8 mouse cellular contexts compared by ENCODE assay signal in the genomic region with DNA sequence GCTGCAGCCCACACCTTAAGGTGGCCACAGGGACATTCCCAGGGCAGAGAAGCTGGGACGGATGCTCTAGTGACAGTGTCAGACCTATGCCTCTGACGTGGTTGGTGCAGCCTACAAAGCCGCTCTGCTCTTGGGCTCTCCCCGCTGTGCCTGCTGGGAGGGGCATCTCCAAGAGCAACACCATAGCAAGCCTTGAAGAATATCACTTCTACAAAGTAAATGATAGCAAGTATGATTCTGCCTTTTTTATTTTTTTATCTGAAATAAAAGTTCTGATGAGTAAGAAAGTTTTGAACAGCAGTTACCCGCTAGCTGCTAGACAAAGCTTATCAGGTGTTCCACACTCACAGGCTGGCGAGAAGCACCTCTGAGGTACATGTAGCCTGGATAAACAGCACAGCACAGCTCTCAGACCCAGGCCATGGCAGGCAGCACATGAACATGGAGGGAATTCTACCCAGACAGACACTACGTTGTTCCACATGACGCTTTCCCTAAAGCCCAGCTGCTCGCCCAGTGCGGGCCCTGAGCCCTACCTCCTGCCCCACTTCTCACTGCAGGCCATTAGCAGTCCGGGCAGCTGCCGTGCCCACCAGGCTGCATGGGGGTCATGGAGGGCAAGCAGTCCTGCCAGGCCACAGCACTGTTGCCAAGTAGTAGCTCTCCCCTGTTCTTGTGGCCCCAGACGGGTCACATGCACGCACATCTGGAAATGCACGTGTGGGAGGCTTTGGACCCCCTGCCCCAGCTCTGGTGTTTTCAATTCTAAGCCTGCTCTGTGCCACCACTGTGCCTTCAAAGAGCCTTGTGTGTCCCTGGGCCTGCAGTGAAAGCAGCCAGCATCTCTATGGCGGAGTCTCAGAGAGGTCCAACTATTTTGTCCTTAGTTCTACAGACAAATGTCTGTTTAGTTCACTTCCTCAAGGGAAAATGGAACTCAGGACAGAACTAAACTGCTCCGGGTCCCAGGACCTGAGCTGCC. TPM values are rescaled to one million over a fixed set of nuclear protein-coding genes. Genes with fewer than 3 reads are reported as not detected.
A peak's percentile ranks its signal among the peaks of the same experiment; 100 is the strongest.
DNase-seq lines count a peak whose midpoint lies in the region; ATAC-seq lines count a peak whose summit lies in the region.

No protein-coding gene starts in this region.

- peak overlapping the region; percentile 77 for H3K27ac ChIP-seq in heart, embryonic 11.5 days (ENCODE audit: low read depth, low read length)
- H3K27ac ChIP-seq in forebrain, embryonic 13.5 days: 0 out of 2 replicates have a peak overlapping the region, but pooled peaks have one; percentile 35
- H3K27ac ChIP-seq in midbrain, embryonic 16.5 days (ENCODE audit: low read length): peak overlapping the region; percentile 59

- 71% methylated on average over 17 of the region's 17 CpGs for WGBS in heart, embryonic 11.5 days (ENCODE audit: insufficient replicate concordance)
- WGBS in forebrain, embryonic 13.5 days: 80% methylated on average over 17 of the region's 17 CpGs
- WGBS in midbrain, embryonic 16.5 days: 75% methylated on average over 17 of the region's 17 CpGs

- H3K4me2 ChIP-seq in heart, embryonic 11.5 days: peak overlapping the region; percentile 31
- H3K4me2 ChIP-seq in forebrain, embryonic 13.5 days: no peak overlapping the region
- no peak overlapping the region for H3K4me2 ChIP-seq in midbrain, embryonic 16.5 days (ENCODE audit: low read length)

- peak overlapping the region; percentile 16; the same call in 1 of the 2 replicates for H3K9ac ChIP-seq in heart, embryonic 11.5 days (ENCODE audit: low read depth, low read length)
- no peak overlapping the region for H3K9ac ChIP-seq in forebrain, embryonic 13.5 days
- no peak overlapping the region for H3K9ac ChIP-seq in midbrain, embryonic 16.5 days (ENCODE audit: low read depth, low read length)

- ATAC-seq in heart, embryonic 11.5 days (replicated peaks; ENCODE audit: insufficient number of reproducible peaks, low FRiP score, low TSS enrichment): peak; percentile 50; the same call in 1 of the 2 replicates
- ATAC-seq in forebrain, embryonic 13.5 days: no peak
- ATAC-seq in midbrain, embryonic 16.5 days: 0 out of 2 replicates have a peak, but pooled peaks have one; percentile 27

- H3K36me3 ChIP-seq in heart, embryonic 11.5 days (ENCODE audit: control insufficient read depth, insufficient read depth, low read length): no peaks in the 10 kb centered on the region
- no peaks in the 10 kb centered on the region for H3K36me3 ChIP-seq in forebrain, embryonic 13.5 days (ENCODE audit: poor library complexity, severe bottlenecking)
- no peaks in the 10 kb centered on the region for H3K36me3 ChIP-seq in midbrain, embryonic 16.5 days (ENCODE audit: control insufficient read depth, insufficient read depth, low read length)

- DNase-seq in heart, postnatal 4 days: no peak
- DNase-seq in MEL-GATA-1-ER (ENCODE audit: extremely low read depth, low read depth) (peak; percentile 72), MN1 (ENCODE audit: low spot score) (no peak)
- DNase-seq in layer of hippocampus, postnatal 36 days: peak; percentile 55 to 73
- DNase-seq in embryo, embryonic 9.5 days (ENCODE audit: extremely low spot score): no peak

- H3K4me3 ChIP-seq in heart, embryonic 11.5 days (ENCODE audit: low read depth, low read length): no peak overlapping the region
- H3K4me3 ChIP-seq in forebrain, embryonic 13.5 days: no peak overlapping the region
- H3K4me3 ChIP-seq in midbrain, embryonic 16.5 days (ENCODE audit: low read depth, low read length): no peak overlapping the region

- no peaks in the 10 kb centered on the region for H3K27me3 ChIP-seq in heart, embryonic 11.5 days (ENCODE audit: control insufficient read depth, insufficient read depth, low read length)
- H3K27me3 ChIP-seq in forebrain, embryonic 13.5 days: no peaks in the 10 kb centered on the region
- no peaks in the 10 kb centered on the region for H3K27me3 ChIP-seq in midbrain, embryonic 16.5 days (ENCODE audit: control insufficient read depth, insufficient read depth, low read depth, low read length)

- no peaks in the 10 kb centered on the region for H3K9me3 ChIP-seq in heart, embryonic 11.5 days (replicated peaks; ENCODE audit: control insufficient read depth, low read length)
- H3K9me3 ChIP-seq in forebrain, embryonic 13.5 days (replicated peaks): no peaks in the 10 kb centered on the region
- H3K9me3 ChIP-seq in midbrain, embryonic 16.5 days (replicated peaks; ENCODE audit: control insufficient read depth, low read length, poor library complexity, severe bottlenecking): no peaks in the 10 kb centered on the region

- peaks cover 60% of the 10 kb centered on the region for H3K4me1 ChIP-seq in heart, embryonic 11.5 days (ENCODE audit: control insufficient read depth, insufficient read depth, low read length)
- H3K4me1 ChIP-seq in forebrain, embryonic 13.5 days: peaks cover 23% of the 10 kb centered on the region
- H3K4me1 ChIP-seq in midbrain, embryonic 16.5 days (ENCODE audit: control insufficient read depth, insufficient read depth, low read length): peaks cover 4% of the 10 kb centered on the region; the same call in 1 of the 2 replicates

RNA-seq across cellular contexts. Expression of gene Gpr146, which starts 11.5 kb away (rescaled TPM):
- polyA plus RNA-seq in heart, embryonic 11.5 days (2014; fragmentation: Nextera tagmentation; extraction: Ambion mirVana): 7.2 and 7.5 TPM in 2 replicates
- total RNA-seq in heart, postnatal 4 days (2021): 10 to 100 TPM; 23.3 to 28.2 TPM
- 0.93 and 0.97 TPM in 2 replicates for polyA plus RNA-seq in forebrain, embryonic 13.5 days (2015; fragmentation: Nextera tagmentation; extraction: Ambion mirVana)
- total RNA-seq in layer of hippocampus, postnatal 36 days (2021): 10 to 100 TPM; 11.0 to 13.1 TPM
- 2.5 and 2.9 TPM in 2 replicates for polyA plus RNA-seq in midbrain, embryonic 16.5 days (2015; fragmentation: Nextera tagmentation; extraction: Ambion mirVana)

RNA-seq across cellular contexts. Expression of gene C130050O18Rik, which starts 16.1 kb away (rescaled TPM):
- polyA plus RNA-seq in heart, embryonic 11.5 days (2014; fragmentation: Nextera tagmentation; extraction: Ambion mirVana): 0.17 and 0.21 TPM in 2 replicates
- under 1 TPM; 0.47 to 0.74 TPM for total RNA-seq in heart, postnatal 4 days (2021)
- 0.11 and 0.18 TPM in 2 replicates for polyA plus RNA-seq in forebrain, embryonic 13.5 days (2015; fragmentation: Nextera tagmentation; extraction: Ambion mirVana)
- total RNA-seq in layer of hippocampus, postnatal 36 days (2021): under 1 TPM in 1 of 2 experiments, not detected in 1; 0.20 TPM
- 0.14 and 0.39 TPM in 2 replicates for polyA plus RNA-seq in midbrain, embryonic 16.5 days (2015; fragmentation: Nextera tagmentation; extraction: Ambion mirVana)

RNA-seq across cellular contexts. Expression of gene Gper1, which starts 34.0 kb away (rescaled TPM):
- polyA plus RNA-seq in heart, embryonic 11.5 days (2014; fragmentation: Nextera tagmentation; extraction: Ambion mirVana): 0.57 and 0.72 TPM in 2 replicates
- 1 to 10 TPM; 1.8 to 2.3 TPM for total RNA-seq in heart, postnatal 4 days (2021)
- 5.3 and 5.9 TPM in 2 replicates for polyA plus RNA-seq in forebrain, embryonic 13.5 days (2015; fragmentation: Nextera tagmentation; extraction: Ambion mirVana)
- total RNA-seq in layer of hippocampus, postnatal 36 days (2021): 1 to 10 TPM; 2.5 to 2.7 TPM
- polyA plus RNA-seq in midbrain, embryonic 16.5 days (2015; fragmentation: Nextera tagmentation; extraction: Ambion mirVana): 9.4 TPM in 2 replicates

RNA-seq across cellular contexts. Expression of gene Cyp2w1, which starts 36.6 kb away (rescaled TPM):
- polyA plus RNA-seq in heart, embryonic 11.5 days (2014; fragmentation: Nextera tagmentation; extraction: Ambion mirVana): not detected in 2 replicates
- not detected for total RNA-seq in heart, postnatal 4 days (2021)
- polyA plus RNA-seq in forebrain, embryonic 13.5 days (2015; fragmentation: Nextera tagmentation; extraction: Ambion mirVana): not detected in 2 replicates
- not detected for total RNA-seq in layer of hippocampus, postnatal 36 days (2021)
- polyA plus RNA-seq in midbrain, embryonic 16.5 days (2015; fragmentation: Nextera tagmentation; extraction: Ambion mirVana): not detected in 2 replicates

RNA-seq across cellular contexts. Expression of gene Cox19, which starts 37.8 kb away (rescaled TPM):
- 85.3 and 95.2 TPM in 2 replicates for polyA plus RNA-seq in heart, embryonic 11.5 days (2014; fragmentation: Nextera tagmentation; extraction: Ambion mirVana)
- 10 to 100 TPM; 76.9 to 79.3 TPM for total RNA-seq in heart, postnatal 4 days (2021)
- polyA plus RNA-seq in forebrain, embryonic 13.5 days (2015; fragmentation: Nextera tagmentation; extraction: Ambion mirVana): 111 and 117 TPM in 2 replicates
- 10 to 100 TPM; 68.6 to 76.3 TPM for total RNA-seq in layer of hippocampus, postnatal 36 days (2021)
- polyA plus RNA-seq in midbrain, embryonic 16.5 days (2015; fragmentation: Nextera tagmentation; extraction: Ambion mirVana): 102 and 105 TPM in 2 replicates

Comparison
In these comparisons a context has a peak if more than half of its experiments do, and no peak if none do; other contexts are left out.
1. DNase-seq: peak in MEL-GATA-1-ER (single experiment) and layer of hippocampus, postnatal 36 days (2 of 2); none in heart, postnatal 4 days (single experiment), embryo, embryonic 9.5 days (single experiment) and MN1 (single experiment).
2. Peak in every context shown above with its lines, with median percentiles within 50 percentile points of each other: H3K27ac ChIP-seq.